Mouse (Mus musculus) v-Abl transformed pro-B cells (cell line): Measurements from ENCODE around the gene Adamts18.

ENCODE experiments used
- in situ Hi-C, 2 experiments: fragments of 400-800 bp; cut with MboI; formaldehyde crosslinking; loops; one replicate each; pipeline ENCODE4 v1.15.1; 2025; ENCODE audit not compliant: unreplicated experiment in 2 of 2

The Adamts18 gene

GRCm38 (mm10) chr8:113763592-113764355, 84.8 kb downstream of the Adamts18 start:
- in situ Hi-C loops: no loop called here

- in situ Hi-C loops: no loop called here
Measured at GRCm38 (mm10) chr8:113762101-113762500, 86.4 kb downstream of the Adamts18 start.

DNA sequence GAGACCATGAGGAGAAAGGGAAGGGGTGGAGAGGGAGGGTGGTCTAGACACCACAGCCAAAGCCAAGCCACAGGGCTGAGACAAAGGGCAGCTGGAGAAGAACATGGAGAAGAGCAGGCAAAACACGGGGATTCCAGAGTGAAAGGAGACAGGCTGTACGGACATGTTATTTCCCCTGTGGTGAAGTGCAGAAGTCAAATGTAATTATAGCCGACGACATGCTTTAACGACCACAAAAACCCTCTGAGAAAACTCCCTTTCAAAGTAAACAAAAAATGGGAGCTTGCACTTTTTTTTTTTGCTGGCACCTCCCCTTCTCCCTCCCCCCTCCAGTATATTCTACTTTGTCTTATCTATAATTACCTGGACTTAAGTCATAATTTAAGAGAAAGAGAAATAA, 92.7 kb downstream of the Adamts18 start:
- in situ Hi-C loops: no loop called here

DNA sequence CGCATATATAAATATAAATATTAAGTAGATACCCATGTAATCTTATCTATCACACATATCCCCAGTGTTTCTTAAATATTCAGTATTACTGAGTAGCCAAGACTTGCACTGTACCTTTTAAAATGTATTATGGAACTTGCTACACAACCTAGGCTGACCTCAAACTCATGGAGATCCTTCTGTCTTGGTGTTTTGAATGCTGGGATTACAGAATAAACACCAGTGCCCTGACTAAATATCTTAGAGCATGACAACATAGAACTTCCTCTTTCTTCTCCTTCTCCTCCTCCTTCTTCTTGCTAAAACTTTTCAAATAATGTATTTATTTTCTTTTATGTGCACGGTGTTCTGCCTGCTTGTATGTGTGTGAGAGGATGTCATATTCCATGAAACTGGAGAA, 95.4 kb downstream of the Adamts18 start:
- in situ Hi-C loops: no loop called here

- in situ Hi-C loops: no loop called here
Measured at GRCm38 (mm10) chr8:113752349-113752748, 96.2 kb downstream of the Adamts18 start.

DNA sequence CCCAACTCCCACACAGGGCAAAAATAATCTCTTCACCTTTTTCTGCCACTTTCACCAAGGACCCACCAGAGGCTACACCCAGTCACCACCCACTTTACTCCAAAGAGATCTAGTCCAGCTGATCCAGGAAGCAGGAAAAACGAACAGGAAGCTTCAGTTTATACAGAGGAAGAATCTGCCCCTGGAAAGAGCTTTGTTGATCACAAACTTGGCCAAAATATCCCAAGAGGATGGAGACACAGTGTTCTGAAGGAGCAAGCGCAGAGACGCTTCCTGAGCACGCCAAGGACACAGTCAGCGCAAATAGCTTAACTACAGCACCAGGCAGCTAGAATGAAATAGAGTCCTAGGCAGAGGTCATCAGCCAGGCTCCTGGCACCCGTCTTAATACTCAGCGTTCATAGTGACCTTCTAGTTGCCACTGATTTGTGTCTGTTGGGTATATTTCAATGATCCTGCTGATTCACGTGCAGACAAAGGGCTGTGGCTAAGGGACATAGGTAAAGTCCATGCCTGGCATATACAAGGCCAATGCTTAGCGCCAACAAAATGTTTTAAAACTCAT, 113.0 kb downstream of the Adamts18 start:
- in situ Hi-C loops: no loop called here

GRCm38 (mm10) chr8:113725331-113725730, 123.2 kb downstream of the Adamts18 start:
- in situ Hi-C loops: no loop called here

DNA sequence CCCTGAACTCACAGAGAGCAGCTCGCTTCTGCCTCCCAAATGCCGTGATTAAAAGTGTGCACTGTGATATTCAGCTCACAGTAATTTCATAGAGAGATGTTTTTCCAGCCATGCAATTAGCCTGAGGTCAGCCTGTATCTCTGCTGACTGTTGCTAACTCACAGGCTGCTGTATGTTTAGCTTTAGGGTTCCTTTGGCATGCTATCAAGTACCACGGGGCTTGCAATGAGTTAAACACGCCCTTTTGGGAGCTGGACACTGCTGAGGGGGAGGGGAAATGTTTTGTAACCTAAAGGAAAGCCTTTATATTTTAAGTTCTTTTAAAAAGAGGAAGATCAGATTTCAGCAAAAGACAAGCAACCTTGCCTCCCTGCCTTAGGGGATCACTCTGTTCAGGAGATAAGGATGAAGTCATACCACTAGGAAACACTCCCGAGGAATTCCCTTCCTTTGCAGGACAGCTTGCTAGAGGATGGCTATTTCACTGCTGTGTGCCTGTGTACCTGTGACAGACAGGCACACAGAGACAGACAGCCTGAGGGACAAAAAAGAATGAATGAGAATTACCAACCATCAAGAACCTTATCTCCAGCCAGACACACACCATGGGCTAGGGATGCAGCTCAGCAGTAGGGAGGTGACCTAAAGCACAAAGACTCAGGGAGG, 124.5 kb downstream of the Adamts18 start:
- in situ Hi-C loops: no loop called here

- in situ Hi-C loops: no loop called here
Measured at GRCm38 (mm10) chr8:113721459-113721858, 127.1 kb downstream of the Adamts18 start.

DNA sequence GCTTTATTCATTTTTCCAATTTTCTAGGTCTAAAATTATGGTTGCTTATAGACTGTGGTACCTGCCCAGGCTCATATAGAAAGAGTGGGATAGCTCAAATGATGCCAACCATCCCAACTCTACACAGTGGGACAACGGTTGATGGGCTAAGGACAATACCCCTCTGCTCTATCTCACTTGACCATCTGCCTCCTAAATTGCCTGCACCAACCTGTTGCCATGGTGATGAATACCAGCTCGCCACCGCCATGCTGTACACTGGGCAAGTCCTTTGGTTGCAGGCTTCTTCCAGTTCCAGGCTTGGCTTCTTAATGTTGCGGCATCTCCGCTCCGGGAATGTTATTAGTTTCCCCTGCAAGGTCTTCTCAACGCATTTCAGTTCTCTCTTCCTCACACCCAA, 143.6 kb downstream of the Adamts18 start:
- in situ Hi-C loops: no loop called here

GRCm38 (mm10) chr8:113691622-113692343, 156.8 kb downstream of the Adamts18 start:
- in situ Hi-C loops: no loop called here

DNA sequence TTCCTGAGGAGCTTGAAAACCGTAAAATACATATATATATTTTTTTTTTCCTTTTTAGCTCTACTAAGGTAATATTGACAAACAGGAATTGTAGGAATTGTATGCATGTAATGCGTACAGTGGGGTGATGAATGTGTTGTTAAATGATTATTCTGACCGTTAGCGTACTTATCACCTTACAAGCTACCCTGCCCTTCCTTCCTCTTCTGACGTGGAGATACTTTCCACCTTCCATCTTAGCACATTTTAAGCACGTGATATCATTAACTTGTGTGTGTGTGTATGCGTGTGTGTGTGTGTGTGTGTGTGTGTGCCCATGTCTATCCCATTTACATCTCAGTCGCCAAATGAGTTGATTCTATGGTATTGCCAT, 160.0 kb downstream of the Adamts18 start:
- in situ Hi-C loops: no loop called here

GRCm38 (mm10) chr8:113687889-113688542, 160.5 kb downstream of the Adamts18 start:
- in situ Hi-C loops: no loop called here

- in situ Hi-C loops: no loop called here
Measured at GRCm38 (mm10) chr8:113679361-113679760, 169.2 kb downstream of the Adamts18 start.

DNA sequence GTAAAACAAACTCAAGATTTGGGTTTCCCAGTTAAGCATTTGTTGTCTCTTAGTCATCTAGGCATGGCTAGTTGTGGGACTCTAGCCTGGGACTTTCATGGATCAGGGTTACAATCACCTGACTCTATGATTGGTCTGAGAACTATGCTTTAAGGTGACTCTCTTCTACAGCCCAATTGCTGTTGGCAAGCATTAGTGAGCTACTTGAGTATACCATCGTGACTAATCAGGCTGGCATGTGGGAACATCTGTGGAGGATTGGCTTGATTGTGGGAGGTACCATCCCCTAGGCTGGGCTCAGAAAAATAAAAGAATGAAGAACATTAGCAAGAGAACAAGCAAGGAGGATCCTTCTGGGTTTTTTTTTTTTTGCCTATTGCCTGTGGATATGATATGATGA, 171.7 kb downstream of the Adamts18 start:
- in situ Hi-C loops: no loop called here

DNA sequence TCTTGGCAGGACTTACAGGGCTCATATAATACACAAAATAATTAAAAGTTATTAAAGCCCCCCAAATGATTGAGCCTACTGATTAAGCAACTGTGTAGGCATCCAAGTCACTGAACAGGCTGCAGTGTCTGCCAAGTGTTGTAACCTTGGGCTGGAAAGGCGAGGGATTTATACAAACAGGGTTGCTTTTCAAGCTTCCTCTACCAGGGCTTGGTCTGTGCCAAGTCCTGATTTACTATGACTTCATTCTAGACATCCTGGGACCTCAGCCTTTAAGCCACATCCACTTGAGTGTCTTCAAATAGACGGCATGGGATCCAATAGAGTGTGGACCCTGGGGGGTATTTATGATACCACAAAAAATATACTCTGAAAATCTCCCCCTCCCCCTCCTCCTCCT, 173.3 kb downstream of the Adamts18 start:
- in situ Hi-C loops: no loop called here

DNA sequence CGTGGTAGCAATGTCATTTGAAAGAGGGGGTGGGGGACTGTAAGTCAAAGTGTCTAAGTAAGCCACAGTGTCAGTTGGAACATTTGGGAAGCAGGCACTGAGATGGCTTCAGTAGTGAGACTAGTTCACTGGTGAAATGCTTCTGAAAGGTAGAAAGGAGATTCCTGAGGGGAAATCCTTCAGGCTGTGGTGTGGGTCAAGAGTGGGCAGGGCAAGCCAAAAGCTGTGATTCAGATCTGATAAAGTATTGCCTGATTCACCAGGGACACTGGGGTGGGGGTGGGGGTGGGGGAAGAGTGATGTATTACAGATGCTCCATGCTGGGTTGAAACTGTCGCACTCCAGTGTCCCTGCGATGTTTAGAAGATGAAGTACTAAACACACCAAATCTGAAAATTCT, 173.9 kb downstream of the Adamts18 start:
- in situ Hi-C loops: loop anchor here (25.0 kb wide), 2 partner anchors 313 to 388 kb away; no protein-coding TSS in a partner anchor

GRCm38 (mm10) chr8:113673300-113673699, 175.2 kb downstream of the Adamts18 start:
- in situ Hi-C loops: loop anchor here (25.0 kb wide), 2 partner anchors 314 to 389 kb away; no protein-coding TSS in a partner anchor

DNA sequence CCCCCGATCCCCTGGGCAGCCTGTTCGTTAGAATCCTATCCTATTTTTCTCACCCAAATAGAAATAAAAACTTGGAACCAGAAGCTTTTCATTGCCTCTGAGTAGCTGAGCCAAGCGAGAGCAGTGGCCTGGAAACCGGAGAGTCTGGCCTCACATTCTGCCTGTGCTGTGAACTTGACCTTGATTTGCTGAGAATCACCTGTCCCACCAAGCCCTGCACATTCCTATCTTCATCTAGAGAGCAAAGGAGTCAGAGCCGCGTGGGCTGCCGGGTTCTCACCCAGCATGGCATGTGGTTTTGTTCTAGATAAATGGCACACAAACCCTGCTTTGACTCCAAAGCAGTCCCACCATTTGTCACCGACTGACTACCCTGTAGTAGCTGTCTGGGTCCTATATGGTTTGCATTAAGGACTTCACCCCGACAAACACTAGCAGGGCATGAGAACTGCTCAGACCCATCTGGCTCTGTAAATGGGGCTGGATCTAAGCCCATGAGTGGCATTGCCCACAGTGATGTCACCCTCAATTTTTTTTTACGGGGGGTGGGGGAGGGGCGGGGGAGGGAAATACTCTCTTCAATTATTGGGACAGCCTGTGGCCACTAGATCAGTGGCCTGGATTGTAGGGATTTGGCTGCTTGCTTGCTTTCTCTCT, 175.8 kb downstream of the Adamts18 start:
- in situ Hi-C loops: loop anchor here (25.0 kb wide), 2 partner anchors 315 to 390 kb away; no protein-coding TSS in a partner anchor

- in situ Hi-C loops: loop anchor here (10.0 to 25.0 kb wide), 4 partner anchors 315 to 695 kb away; no protein-coding TSS in a partner anchor
Measured at GRCm38 (mm10) chr8:113669924-113670323, 178.6 kb downstream of the Adamts18 start.
